Mouse (Mus musculus) forebrain, embryonic 10.5 days (tissue): ENCODE results near the gene Itga1. TPM values are rescaled to one million over a fixed set of nuclear protein-coding genes. Genes with fewer than 3 reads are reported as not detected.
A peak's percentile ranks its signal among the peaks of the same experiment; 100 is the strongest.

Experiments
- DNase-seq: peaks from one replicate; pipeline ENCODE4 v3.0.0-alpha.2; 2017; ENCODE audit warnings: low spot score; ENCODE audit errors: extremely low spot score
- H3K27ac ChIP-seq: fragments of 300-500 bp; sonication (generic); 2 replicates; pipeline ENCODE4 v1.5.1; 2016; ENCODE audit warnings: mild to moderate bottlenecking
- H3K27me3 ChIP-seq: fragments of 300-500 bp; sonication (generic); 2 replicates; pipeline ENCODE4 v1.6.1; 2016; ENCODE audit warnings: mild to moderate bottlenecking; ENCODE audit not compliant: poor library complexity, severe bottlenecking
- H3K36me3 ChIP-seq: fragments of 300-500 bp; sonication (generic); replicated peaks from 2 replicates; pipeline ENCODE4 v1.6.1; 2016; ENCODE audit warnings: mild to moderate bottlenecking, moderate library complexity
- H3K4me1 ChIP-seq: fragments of 300-500 bp; sonication (generic); 2 replicates; pipeline ENCODE4 v1.6.1; 2016
- H3K4me3 ChIP-seq: fragments of 300-500 bp; sonication (generic); 2 replicates; pipeline ENCODE4 v1.5.1; 2016; ENCODE audit warnings: mild to moderate bottlenecking, moderate library complexity
- H3K9me3 ChIP-seq: fragments of 300-500 bp; sonication (generic); 2 replicates; pipeline ENCODE4 v1.6.1; 2016; ENCODE audit warnings: mild to moderate bottlenecking, moderate library complexity
- WGBS: fragments of 180-500 bp; shearing (Covaris S2); methylation state at CpG from one replicate; pipeline ENCODE4 v1.1.7; 2016; 5-methylcytosine and 5-hydroxymethylcytosine counted together
- polyA plus RNA-seq: library from polyadenylated mRNA; unstranded; fragments of >200 nt; fragmentation: Nextera tagmentation; extraction: Ambion mirVana; gene quantifications from 2 replicates; pipeline ENCODE4 v1.2.1, GENCODE M21; 2016

The Itga1 gene
- polyA plus RNA-seq, 1 experiment from 2014 or later = 3.8 TPM

DNA sequence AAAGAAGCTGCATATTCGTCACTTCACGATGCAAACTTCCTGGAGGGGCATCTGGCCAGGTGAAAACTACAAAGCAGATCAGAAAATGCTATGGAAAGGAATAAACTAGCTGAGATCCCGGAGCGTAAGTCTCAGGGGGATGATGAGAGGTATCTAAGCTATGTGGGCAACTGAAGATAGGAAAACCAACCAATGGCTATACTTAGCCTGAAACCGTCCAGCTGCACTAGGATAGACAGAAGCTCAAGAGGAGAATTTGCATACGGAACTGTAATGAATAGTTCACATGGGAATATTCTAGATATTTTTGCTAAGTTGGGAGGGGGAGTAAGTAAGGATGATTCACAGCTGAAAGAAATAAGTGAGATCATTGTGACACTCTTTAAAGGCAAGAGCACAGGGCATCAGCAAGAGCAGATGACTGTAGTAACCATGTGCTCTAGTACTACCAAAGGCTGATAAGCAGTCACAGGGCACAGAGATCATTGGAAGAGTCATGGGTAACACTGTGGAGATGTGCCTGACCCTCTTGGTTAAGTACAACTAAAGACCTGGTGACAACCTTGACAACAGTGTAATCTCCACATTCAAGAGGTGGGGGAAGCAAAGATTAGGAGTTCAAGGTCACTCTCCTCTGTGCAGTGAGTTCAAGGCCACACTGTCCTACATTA is 79.5 kb downstream of the Itga1 start:
- Histone ChIP-seq H3K4me1 (no peaks in the 10 kb centered on the region), H3K4me3 (no peak overlapping the region), H3K36me3 (no peaks in the 10 kb centered on the region), H3K27me3 (no peaks in the 10 kb centered on the region), H3K27ac (no peak overlapping the region), H3K9me3 (no peaks in the 10 kb centered on the region)
- no peak for DNase-seq
- 90% methylated on average over 6 of the region's 6 CpGs for WGBS

DNA sequence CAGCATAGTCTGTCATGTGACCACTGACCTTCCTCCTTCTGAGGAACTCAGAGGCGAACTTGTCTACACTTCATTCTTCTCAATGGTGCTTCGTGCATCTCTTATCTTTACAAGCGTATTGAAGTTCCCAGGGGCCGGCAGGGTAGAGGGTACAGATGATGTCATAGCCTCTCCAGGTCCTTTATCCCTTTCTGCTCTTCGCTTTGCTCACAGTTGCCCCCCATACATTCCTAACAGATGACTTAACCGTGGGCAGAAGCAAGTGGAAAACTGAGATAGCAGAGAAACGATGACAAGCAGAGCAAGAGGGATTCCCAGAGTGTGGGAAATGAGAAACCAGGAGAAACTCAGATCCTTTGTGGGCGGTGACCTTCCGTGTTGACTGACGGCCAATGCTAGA is 80.4 kb downstream of the Itga1 start:
- H3K9me3 ChIP-seq = no peaks in the 10 kb centered on the region
- 87% methylated on average over 10 of the region's 10 CpGs for WGBS
- no peak overlapping the region for H3K27ac ChIP-seq
- no peak for DNase-seq
- H3K36me3 ChIP-seq = no peaks in the 10 kb centered on the region
- H3K4me3 ChIP-seq = no peak overlapping the region
- H3K4me1 ChIP-seq = no peaks in the 10 kb centered on the region
- no peaks in the 10 kb centered on the region for H3K27me3 ChIP-seq

DNA sequence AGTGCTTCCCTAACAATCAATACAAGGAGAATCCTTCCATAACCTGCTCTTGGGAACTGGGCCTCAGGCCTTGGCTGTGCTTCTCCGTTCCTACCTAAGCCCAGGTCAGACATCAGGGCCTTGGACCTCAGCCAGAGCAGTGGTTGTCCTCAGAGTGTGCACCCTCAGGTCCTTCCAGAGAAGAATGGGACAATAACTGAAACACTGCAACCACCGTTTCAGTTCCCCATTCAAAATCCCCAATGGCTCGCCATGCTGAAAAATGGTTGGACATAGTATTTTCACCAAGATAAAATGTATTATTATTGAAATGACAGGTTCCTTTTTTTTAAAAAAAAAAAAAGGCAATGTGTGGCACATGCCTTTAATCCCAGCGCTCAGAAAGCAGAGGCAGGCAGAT is 81.0 kb downstream of the Itga1 start:
- Histone ChIP-seq H3K27me3 (no peaks in the 10 kb centered on the region), H3K4me3 (no peak overlapping the region), H3K27ac (no peak overlapping the region), H3K9me3 (no peaks in the 10 kb centered on the region), H3K4me1 (no peaks in the 10 kb centered on the region), H3K36me3 (no peaks in the 10 kb centered on the region)
- WGBS = 90% methylated on average over 4 of the region's 4 CpGs
- no peak for DNase-seq

DNA sequence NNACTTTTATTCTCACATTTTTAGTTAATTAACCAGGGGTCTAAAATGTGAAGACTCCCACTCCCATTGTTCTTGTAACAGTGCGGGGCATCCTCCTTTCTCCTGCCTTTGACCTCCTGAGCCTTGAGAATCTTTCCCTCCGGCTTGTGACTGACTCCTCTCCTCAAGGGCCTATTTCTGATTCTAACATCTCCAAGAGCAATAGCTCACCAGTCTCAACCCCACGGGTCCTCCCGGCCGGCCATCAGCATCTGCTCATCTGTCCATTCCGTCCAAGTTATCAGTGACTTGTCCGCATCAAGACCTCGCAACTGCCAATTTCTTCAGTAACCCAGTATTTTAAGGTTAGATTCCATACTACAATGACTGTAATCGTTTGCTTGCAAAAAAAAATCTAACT is 84.2 kb downstream of the Itga1 start:
- Histone ChIP-seq H3K4me3 (no peak overlapping the region), H3K36me3 (no peaks in the 10 kb centered on the region), H3K4me1 (no peaks in the 10 kb centered on the region), H3K27ac (no peak overlapping the region), H3K9me3 (no peaks in the 10 kb centered on the region), H3K27me3 (no peaks in the 10 kb centered on the region)
- DNase-seq = no peak
- WGBS = 91% methylated on average over 9 of the region's 9 CpGs

DNA sequence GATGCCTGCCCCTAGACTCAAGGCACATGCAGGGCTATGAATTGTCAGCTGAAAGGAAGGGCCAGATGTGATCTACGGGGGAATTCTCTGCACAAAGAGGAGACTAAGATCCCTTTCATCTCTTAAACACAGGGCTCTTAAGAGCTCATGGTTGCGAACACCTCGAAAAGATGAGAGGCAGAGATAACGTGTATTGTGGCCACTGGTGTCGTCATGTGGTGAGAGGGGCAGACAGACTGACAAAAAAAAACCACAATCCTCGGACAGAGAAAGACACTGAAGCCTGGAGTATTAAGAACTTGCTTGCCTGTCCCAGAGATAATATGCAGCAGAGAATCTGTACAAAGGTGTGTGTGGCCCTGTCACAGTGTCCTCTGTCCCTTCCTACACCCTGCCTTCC is 90.2 kb downstream of the Itga1 start:
- DNase-seq = no peak
- no peaks in the 10 kb centered on the region for H3K36me3 ChIP-seq
- H3K4me3 ChIP-seq = no peak overlapping the region
- no peaks in the 10 kb centered on the region for H3K27me3 ChIP-seq
- H3K27ac ChIP-seq = no peak overlapping the region
- WGBS = 76% methylated on average over 6 of the region's 6 CpGs
- H3K9me3 ChIP-seq = no peaks in the 10 kb centered on the region
- H3K4me1 ChIP-seq = peaks cover under 1% of the 10 kb centered on the region; the same call in 1 of the 2 replicates

DNA sequence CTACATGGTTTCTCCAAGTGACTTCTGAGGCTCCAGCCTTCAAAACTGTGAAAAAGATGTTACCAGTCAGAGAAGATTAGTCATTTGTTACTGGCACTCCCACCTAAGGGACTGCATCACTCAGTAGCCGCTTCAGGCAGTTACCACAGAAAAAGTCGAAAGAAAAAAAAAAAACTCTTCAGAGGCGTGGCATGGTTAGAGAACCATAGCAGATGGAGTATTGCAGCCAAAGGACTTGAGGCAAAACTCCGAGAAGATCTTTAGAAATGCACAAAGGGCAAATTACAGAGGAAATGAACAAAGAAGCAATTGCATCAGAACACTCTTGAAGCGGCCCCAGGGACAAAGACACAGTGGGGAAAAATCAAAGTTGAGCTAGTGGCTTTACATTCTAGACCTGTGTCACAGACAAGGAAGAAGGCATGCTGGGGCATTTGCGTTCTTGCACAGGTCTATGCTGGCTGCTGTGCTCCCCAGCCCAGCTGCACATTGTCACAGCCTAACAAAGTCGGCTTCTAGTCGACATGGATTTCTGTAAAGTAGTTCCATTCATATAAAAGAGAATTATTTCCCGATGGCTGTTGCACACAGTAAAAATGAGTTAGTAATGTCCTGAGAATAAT is 95.4 kb downstream of the Itga1 start:
- Histone ChIP-seq H3K4me3 (no peak overlapping the region), H3K27ac (peak overlapping the region; percentile 30; the same call in 1 of the 2 replicates), H3K4me1 (peaks cover 9% of the 10 kb centered on the region), H3K27me3 (no peaks in the 10 kb centered on the region), H3K36me3 (no peaks in the 10 kb centered on the region), H3K9me3 (no peaks in the 10 kb centered on the region)
- WGBS = 49% methylated on average over 9 of the region's 9 CpGs
- no peak for DNase-seq

DNA sequence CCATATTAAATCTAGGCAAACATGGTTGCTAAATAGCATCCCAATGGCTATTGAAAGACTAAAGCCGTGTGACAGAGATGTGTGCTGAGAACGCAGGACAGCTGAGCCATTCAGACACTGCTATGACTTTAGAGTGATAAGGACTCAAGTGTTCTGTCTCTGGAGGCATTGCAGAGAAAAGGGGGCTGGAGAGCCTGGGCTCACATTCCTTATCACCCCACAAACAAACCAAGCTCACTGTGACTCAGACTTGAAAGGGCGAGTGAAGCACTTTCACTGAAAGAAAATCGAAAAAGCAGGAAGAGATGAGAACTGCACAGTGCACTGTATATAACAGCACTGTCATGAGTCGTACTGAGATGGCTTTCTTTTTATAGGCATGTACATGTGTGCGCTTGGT is 96.4 kb downstream of the Itga1 start:
- 86% methylated on average over 6 of the region's 6 CpGs for WGBS
- H3K27ac ChIP-seq = no peak overlapping the region
- H3K9me3 ChIP-seq = no peaks in the 10 kb centered on the region
- no peaks in the 10 kb centered on the region for H3K27me3 ChIP-seq
- H3K4me1 ChIP-seq = peaks cover 9% of the 10 kb centered on the region
- H3K36me3 ChIP-seq = no peaks in the 10 kb centered on the region
- H3K4me3 ChIP-seq = no peak overlapping the region
- DNase-seq = no peak

DNA sequence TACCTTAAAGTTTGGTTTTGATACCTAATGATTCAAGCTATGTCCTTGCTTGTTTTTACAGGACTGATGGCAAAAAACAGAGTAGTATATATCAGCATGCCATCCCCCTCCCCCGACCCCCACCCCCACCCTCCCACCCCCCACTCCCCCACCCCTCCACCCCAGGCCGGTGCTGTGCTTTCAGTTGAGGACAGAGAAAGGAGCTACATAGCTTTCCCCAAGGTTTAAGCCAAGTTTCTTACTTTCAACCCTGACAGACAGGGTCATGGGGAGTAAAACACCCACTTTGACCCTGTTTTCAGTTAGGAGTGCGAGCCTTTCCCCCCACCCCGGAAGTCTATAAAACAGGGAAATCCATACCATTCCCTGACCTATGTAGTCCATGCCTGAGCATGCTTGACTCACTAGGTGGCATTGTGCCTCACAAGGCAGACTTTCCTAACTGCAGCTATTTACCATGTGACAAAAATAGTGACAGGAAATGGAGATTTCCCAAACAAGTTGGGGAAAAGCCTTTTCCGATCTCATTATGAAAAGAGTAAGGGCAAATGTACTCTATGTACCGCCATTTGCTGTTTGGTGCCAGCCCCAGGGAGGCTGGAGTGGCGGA is 98.2 kb downstream of the Itga1 start:
- no peak for DNase-seq
- H3K27me3 ChIP-seq = no peaks in the 10 kb centered on the region
- H3K4me3 ChIP-seq = no peak overlapping the region
- 60% methylated on average over 7 of the region's 7 CpGs for WGBS
- no peak overlapping the region for H3K27ac ChIP-seq
- H3K4me1 ChIP-seq = peaks cover 9% of the 10 kb centered on the region
- no peaks in the 10 kb centered on the region for H3K9me3 ChIP-seq
- no peaks in the 10 kb centered on the region for H3K36me3 ChIP-seq

DNA sequence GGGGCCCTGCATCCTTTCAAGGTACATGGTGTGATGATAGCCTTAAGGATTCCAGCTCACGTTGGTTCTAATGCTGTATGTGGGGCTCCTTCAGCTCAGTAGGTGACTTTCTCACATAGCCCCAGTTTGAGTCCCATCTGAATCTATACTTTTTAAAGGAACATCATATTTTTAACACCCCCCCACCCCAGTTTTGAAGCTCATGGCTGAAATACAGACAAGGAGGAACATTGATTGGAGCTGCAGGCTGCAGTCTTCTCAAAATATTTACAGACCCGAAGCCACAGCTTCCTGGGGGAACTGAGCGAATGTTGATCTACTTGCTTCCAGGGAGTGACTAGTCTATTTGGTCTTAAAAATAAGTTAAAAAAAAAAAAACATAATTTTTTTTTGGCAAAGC is 98.9 kb downstream of the Itga1 start:
- Histone ChIP-seq H3K36me3 (no peaks in the 10 kb centered on the region), H3K27me3 (no peaks in the 10 kb centered on the region), H3K4me1 (peaks cover 9% of the 10 kb centered on the region), H3K27ac (no peak overlapping the region), H3K4me3 (no peak overlapping the region), H3K9me3 (no peaks in the 10 kb centered on the region)
- no peak for DNase-seq
- 86% methylated on average over 3 of the region's 3 CpGs for WGBS

DNA sequence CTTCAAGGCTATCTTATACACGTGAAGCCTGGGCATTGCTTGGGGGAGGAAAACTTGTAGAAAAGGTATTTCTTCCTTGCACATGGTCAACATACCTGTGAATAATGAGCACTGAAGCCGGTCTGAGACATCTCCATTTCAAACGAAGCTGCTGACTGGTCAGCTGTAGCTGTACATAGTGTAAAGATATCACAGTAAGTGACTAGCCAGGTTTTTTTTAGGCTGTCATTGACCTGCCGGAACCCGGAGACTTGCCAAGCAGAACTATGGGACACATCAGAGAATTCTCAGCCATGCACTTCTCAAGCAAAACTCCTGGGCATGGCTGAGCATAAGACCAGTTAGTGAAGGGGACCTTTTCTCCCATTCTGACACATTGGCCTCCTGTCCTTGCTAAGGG is 99.6 kb downstream of the Itga1 start:
- Histone ChIP-seq H3K4me3 (no peak overlapping the region), H3K9me3 (no peaks in the 10 kb centered on the region), H3K36me3 (no peaks in the 10 kb centered on the region), H3K27ac (no peak overlapping the region), H3K27me3 (no peaks in the 10 kb centered on the region), H3K4me1 (peaks cover 9% of the 10 kb centered on the region)
- 90% methylated on average over 5 of the region's 5 CpGs for WGBS
- no peak for DNase-seq

DNA sequence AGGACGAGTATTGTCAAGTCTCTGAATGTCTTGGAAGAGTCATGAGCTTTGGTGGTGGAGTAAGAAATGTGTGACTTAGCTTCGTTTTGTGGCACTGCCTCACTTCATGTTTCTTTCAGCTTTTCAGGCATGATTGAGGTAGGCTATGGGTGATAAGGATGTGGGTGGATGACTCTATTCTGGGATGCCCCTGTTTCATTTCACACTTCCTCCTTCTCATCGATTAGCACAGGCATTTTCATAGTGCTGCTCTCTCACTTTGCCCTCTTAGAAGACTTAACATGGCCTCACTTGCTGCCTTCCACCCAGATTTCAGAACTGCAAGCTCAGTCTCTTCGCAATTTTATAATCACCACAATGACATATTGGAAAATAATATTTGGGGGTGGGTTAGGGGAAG is 102.2 kb downstream of the Itga1 start:
- no peaks in the 10 kb centered on the region for H3K9me3 ChIP-seq
- no peaks in the 10 kb centered on the region for H3K36me3 ChIP-seq
- 87% methylated on average over 4 of the region's 4 CpGs for WGBS
- H3K4me3 ChIP-seq = no peak overlapping the region
- no peak overlapping the region for H3K27ac ChIP-seq
- no peaks in the 10 kb centered on the region for H3K27me3 ChIP-seq
- DNase-seq = no peak
- H3K4me1 ChIP-seq = no peaks in the 10 kb centered on the region

DNA sequence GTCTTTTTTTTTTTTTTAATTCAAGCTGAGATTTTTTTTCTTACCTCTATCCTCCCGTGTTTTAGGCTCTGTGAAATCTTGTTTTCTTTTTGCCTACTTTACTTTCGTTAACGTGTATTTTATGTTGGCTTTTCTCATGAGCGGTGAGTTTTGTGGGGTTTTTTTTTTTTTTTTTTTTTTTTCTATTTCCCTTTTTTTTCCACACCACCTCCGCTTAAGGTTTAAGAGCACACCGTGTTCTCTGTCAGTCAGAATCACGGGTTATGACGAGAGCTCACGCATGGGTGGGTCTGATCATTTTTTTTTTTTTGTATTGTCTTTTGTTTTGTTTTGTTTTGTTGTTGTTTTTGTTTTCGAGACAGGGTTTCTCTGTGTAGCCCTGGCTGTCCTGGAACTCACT is 103.7 kb downstream of the Itga1 start:
- 93% methylated on average over 10 of the region's 10 CpGs for WGBS
- H3K27ac ChIP-seq = no peak overlapping the region
- H3K4me1 ChIP-seq = peaks cover 3% of the 10 kb centered on the region

DNA sequence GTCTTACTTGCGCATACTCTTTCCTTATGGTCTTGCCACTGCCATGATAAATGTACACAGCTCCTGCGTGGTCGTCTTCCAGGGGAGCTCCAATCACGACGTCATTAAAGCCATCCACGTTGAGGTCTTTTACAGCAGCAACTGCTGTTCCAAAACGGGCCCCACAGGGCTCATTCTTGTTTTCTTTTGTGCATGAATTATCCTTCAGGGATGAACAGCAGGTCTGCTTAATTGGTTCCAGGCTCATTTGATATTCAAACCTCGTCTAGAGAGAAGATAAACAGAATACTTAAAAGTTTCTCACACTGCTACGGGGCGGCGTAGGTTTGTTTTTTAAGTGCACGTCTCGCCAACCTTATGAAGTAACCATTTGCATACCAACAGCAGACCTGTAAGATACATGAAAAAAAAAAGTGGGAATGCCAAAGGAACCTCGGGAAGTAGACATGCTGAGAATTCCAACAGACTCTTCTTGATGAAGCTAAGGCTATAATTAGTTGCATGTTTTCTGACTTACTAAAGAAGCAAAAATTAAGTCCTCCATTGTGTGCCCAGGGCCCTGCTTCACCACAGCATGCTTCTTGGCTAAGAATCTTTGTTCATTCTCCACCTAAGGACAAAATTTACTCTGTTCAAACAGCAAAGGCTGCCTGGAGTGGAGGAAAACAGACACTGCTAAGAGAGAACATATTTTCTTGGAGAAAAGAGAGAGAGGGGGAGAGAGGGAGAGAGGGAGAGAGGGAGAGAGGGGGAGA is 109.3 kb downstream of the Itga1 start:
- peak overlapping the region; percentile 82 for H3K27ac ChIP-seq
- no peaks in the 10 kb centered on the region for H3K36me3 ChIP-seq
- no peaks in the 10 kb centered on the region for H3K27me3 ChIP-seq
- H3K4me3 ChIP-seq = peak overlapping the region; percentile 6; the same call in 1 of the 2 replicates
- H3K9me3 ChIP-seq = no peaks in the 10 kb centered on the region
- peak; percentile 31 for DNase-seq
- 28% methylated on average over 14 of the region's 14 CpGs for WGBS
- H3K4me1 ChIP-seq = peaks cover 23% of the 10 kb centered on the region

More for the DNA sequence above, 103.7 kb downstream of the Itga1 start:
- Histone ChIP-seq H3K27me3 (no peaks in the 10 kb centered on the region), H3K4me3 (no peak overlapping the region), H3K36me3 (no peaks in the 10 kb centered on the region), H3K9me3 (no peaks in the 10 kb centered on the region)
- DNase-seq = no peak
